Mouse (Mus musculus) MEL (cell line): Measurements from ENCODE around the gene Mturn.

ENCODE experiments used
- EP300 ChIP-seq, 2 experiments: IDR thresholded peaks; 2 replicates each; pipeline ENCODE4 v1.6.1; 2011; ENCODE audit warnings: improper control_type of control experiment in 2 of 2, low read length in 2 of 2, low read depth in 1 of 2, mild to moderate bottlenecking in 1 of 2
- GATA1 ChIP-seq: IDR thresholded peaks from 2 replicates; pipeline ENCODE4 v1.6.1; 2011; ENCODE audit warnings: low read depth, low read length, improper control_type of control experiment
- NELFE ChIP-seq: IDR thresholded peaks from 2 replicates; pipeline ENCODE4 v1.6.1; 2011; ENCODE audit warnings: low read depth, low read length, improper control_type of control experiment
- TCF12 ChIP-seq: IDR thresholded peaks from 2 replicates; pipeline ENCODE4 v1.6.1; 2014; ENCODE audit warnings: low read depth, mild to moderate bottlenecking, inconsistent platforms, low read length, improper control_type of control experiment, moderate library complexity
- USF2 ChIP-seq, 2 experiments: IDR thresholded peaks; 2 replicates each; pipeline ENCODE4 v1.6.1; 2011 to 2012; ENCODE audit warnings: improper control_type of control experiment in 2 of 2, low read length in 2 of 2, borderline replicate concordance in 1 of 2, inconsistent platforms in 1 of 2, low read depth in 1 of 2, mild to moderate bottlenecking in 1 of 2; ENCODE audit not compliant: insufficient read depth in 1 of 2
- ZKSCAN1 ChIP-seq: IDR thresholded peaks from 2 replicates; pipeline ENCODE4 v1.6.1; 2012; ENCODE audit warnings: low read depth, mild to moderate bottlenecking, inconsistent platforms, low read length, improper control_type of control experiment, moderate library complexity

- no peak for TF ChIP-seq EP300 (IDR thresholded peaks at IDR 0.05; ENCODE audit: low read depth in 1 of 2, low read length in 2 of 2)
- no peak for TF ChIP-seq USF2 (IDR thresholded peaks at IDR 0.05; ENCODE audit: borderline replicate concordance in 1 of 2, insufficient read depth in 1 of 2, low read depth in 1 of 2, low read length in 2 of 2)
- no peak for TF ChIP-seq ZKSCAN1
- no peak for TF ChIP-seq NELFE
- no peak for TF ChIP-seq GATA1
- no peak for TF ChIP-seq TCF12
Observed at GRCm38 (mm10) chr6:54706099-54706498, 24.7 kb downstream of the Mturn start.
